Comparison of ENCODE assay signal across 12 mouse cellular contexts in genomic region chr8:117422343-117422742, GRCm38 (mm10).
DNase-seq lines count a peak whose midpoint lies in the region; ATAC-seq and TF ChIP-seq lines count a peak whose summit lies in the region.
"Had no signal": no experiment of that assay in that cellular context is flagged by ENCODE, and none has a peak within 500 bp of the region (broad histone marks: within the 10 kb centered on the region; RNA-seq: fewer than 3 reads in every experiment).

No protein-coding gene starts in this region.

- 41% methylated on average over 6 of the region's 6 CpGs for WGBS in hindbrain, postnatal 0 days
- WGBS in hindbrain, embryonic 10.5 days, result 90% methylated on average over 6 of the region's 6 CpGs

- no peak overlapping the region for H3K4me2 ChIP-seq in hindbrain, postnatal 0 days (ENCODE audit: low read depth, low read length)
- H3K4me2 ChIP-seq: kidney, embryonic 15.5 days; limb, embryonic 12.5 days; lung, embryonic 15.5 days; midbrain, embryonic 12.5 days had no signal

- intact Hi-C loops in left cerebral cortex, postnatal 36 days (cut with DNase I), result loop anchor here (5.0 kb wide), 1 partner anchor 40 kb away; no protein-coding TSS in a partner anchor

- peak; percentile 39 for ATAC-seq in frontal cortex, adult (ENCODE audit: low TSS enrichment)
- no peak; the same call in 1 of the 2 replicates for ATAC-seq in hindbrain, postnatal 0 days

- no peak for DNase-seq in frontal cortex, postnatal 25 days (ENCODE audit: low spot score in 2 of 2)
- peak; percentile 62 for DNase-seq in hindbrain, postnatal 0 days (ENCODE audit: low spot score)
- DNase-seq in hindbrain, embryonic 10.5 days (ENCODE audit: low spot score), result no peak
- DNase-seq in brain, adult 2 months (ENCODE audit: low read depth, low spot score), result peak; percentile 80
- DNase-seq in left cerebral cortex, postnatal 36 days (ENCODE audit: low spot score in 2 of 2), result peak; percentile 55 to 64
- no peak for DNase-seq in embryo, embryonic 11 days
- DNase-seq in kidney, postnatal 36 days, result no peak

- TF ChIP-seq CTCF in hindbrain, postnatal 0 days (IDR thresholded peaks at IDR 0.05; ENCODE audit: low read depth), result no peak

- H3K4me3 ChIP-seq in hindbrain, postnatal 0 days (ENCODE audit: low read length), result no peak overlapping the region
- no peak overlapping the region for H3K4me3 ChIP-seq in hindbrain, embryonic 10.5 days
- H3K4me3 ChIP-seq: kidney, embryonic 15.5 days; limb, embryonic 12.5 days; lung, embryonic 15.5 days; midbrain, embryonic 12.5 days had no signal

- H3K9me3 ChIP-seq in hindbrain, postnatal 0 days (ENCODE audit: low read length), result no peaks in the 10 kb centered on the region
- no peaks in the 10 kb centered on the region for H3K9me3 ChIP-seq in hindbrain, embryonic 10.5 days
- H3K9me3 ChIP-seq: kidney, embryonic 15.5 days; limb, embryonic 12.5 days; lung, embryonic 15.5 days; midbrain, embryonic 12.5 days had no signal

- no peaks in the 10 kb centered on the region for H3K27me3 ChIP-seq in hindbrain, postnatal 0 days (ENCODE audit: insufficient read depth, low read length)
- H3K27me3 ChIP-seq in hindbrain, embryonic 10.5 days (ENCODE audit: insufficient read depth, poor library complexity, severe bottlenecking), result no peaks in the 10 kb centered on the region
- H3K27me3 ChIP-seq: kidney, embryonic 15.5 days; limb, embryonic 12.5 days; lung, embryonic 15.5 days; midbrain, embryonic 12.5 days had no signal

- peak overlapping the region; percentile 65 for H3K27ac ChIP-seq in hindbrain, postnatal 0 days
- no peak overlapping the region for H3K27ac ChIP-seq in hindbrain, embryonic 10.5 days
- H3K27ac ChIP-seq: kidney, embryonic 15.5 days; limb, embryonic 12.5 days; lung, embryonic 15.5 days; midbrain, embryonic 12.5 days had no signal

- peaks cover 8% of the 10 kb centered on the region; the same call in 1 of the 2 replicates for H3K4me1 ChIP-seq in hindbrain, postnatal 0 days (ENCODE audit: insufficient read depth, low read length)
- H3K4me1 ChIP-seq in hindbrain, embryonic 10.5 days (replicated peaks), result 0 out of 2 replicates have a peak, but pooled peaks cover 3% of the 10 kb centered on the region
- H3K4me1 ChIP-seq: limb, embryonic 12.5 days; lung, embryonic 15.5 days; midbrain, embryonic 12.5 days had no signal

- no peak overlapping the region for H3K9ac ChIP-seq in hindbrain, postnatal 0 days (replicated peaks; ENCODE audit: low read length)
- H3K9ac ChIP-seq: kidney, embryonic 15.5 days; limb, embryonic 12.5 days; lung, embryonic 15.5 days; midbrain, embryonic 12.5 days had no signal

- peaks cover 20% of the 10 kb centered on the region; the same call in 1 of the 2 replicates for H3K36me3 ChIP-seq in hindbrain, postnatal 0 days (ENCODE audit: insufficient read depth, low read length)
- peaks cover 75% of the 10 kb centered on the region for H3K36me3 ChIP-seq in hindbrain, embryonic 10.5 days

Comparison
In these comparisons a context has a peak if more than half of its experiments do, and no peak if none do; other contexts are left out.
1. DNase-seq: peak in hindbrain, postnatal 0 days (single experiment), brain, adult 2 months (single experiment) and left cerebral cortex, postnatal 36 days (2 of 2); none in frontal cortex, postnatal 25 days (0 of 2), hindbrain, embryonic 10.5 days (single experiment), embryo, embryonic 11 days (single experiment) and kidney, postnatal 36 days (0 of 2).